Mouse (Mus musculus): ENCODE measurements around the gene Isx. TPM values are rescaled to one million over a fixed set of nuclear protein-coding genes. Genes with fewer than 3 reads are reported as not detected.

The Isx gene
- polyA plus RNA-seq, 1 experiment: not detected

- no peak for DNase-seq
- H3K4me3 ChIP-seq (replicated peaks; ENCODE audit: extremely low read depth, low read depth, low read length): no peak overlapping the region
- 74% methylated on average over 5 of the region's 5 CpGs for WGBS
- no peaks in the 10 kb centered on the region for H3K4me1 ChIP-seq (ENCODE audit: control insufficient read depth, insufficient read depth, low read length)
- TF ChIP-seq POLR2A (IDR thresholded peaks at IDR 0.05; ENCODE audit: borderline replicate concordance, extremely low read depth, low read depth, low read length) (no peak), CTCF (IDR thresholded peaks at IDR 0.05; ENCODE audit: insufficient read depth, low read length) (no peak)
These were observed 18.1 kb downstream of the Isx start for GRCm38 (mm10) chr8:74891030-74891429.

GRCm38 (mm10) chr8:74896302-74896701 is 23.3 kb downstream of the Isx start:
- no peak for TF ChIP-seq CTCF (IDR thresholded peaks at IDR 0.05; ENCODE audit: insufficient read depth, low read length)
- no peak for TF ChIP-seq POLR2A (IDR thresholded peaks at IDR 0.05; ENCODE audit: borderline replicate concordance, extremely low read depth, low read depth, low read length)
- Histone ChIP-seq H3K4me3 (replicated peaks; ENCODE audit: extremely low read depth, low read depth, low read length) (no peak overlapping the region), H3K4me1 (ENCODE audit: control insufficient read depth, insufficient read depth, low read length) (no peaks in the 10 kb centered on the region)
- 86% methylated on average over 1 of the region's 1 CpGs for WGBS
- DNase-seq: no peak

- Histone ChIP-seq H3K4me3 (replicated peaks; ENCODE audit: extremely low read depth, low read depth, low read length) (no peak overlapping the region), H3K4me1 (ENCODE audit: control insufficient read depth, insufficient read depth, low read length) (no peaks in the 10 kb centered on the region)
- WGBS: 38% methylated on average over 2 of the region's 2 CpGs
- DNase-seq: no peak
- TF ChIP-seq CTCF (IDR thresholded peaks at IDR 0.05; ENCODE audit: insufficient read depth, low read length) (no peak), POLR2A (IDR thresholded peaks at IDR 0.05; ENCODE audit: borderline replicate concordance, extremely low read depth, low read depth, low read length) (no peak)
These were observed 24.3 kb downstream of the Isx start for GRCm38 (mm10) chr8:74897315-74897714.

GRCm38 (mm10) chr8:74899796-74900195 is 26.8 kb downstream of the Isx start:
- DNase-seq: no peak
- Histone ChIP-seq H3K4me3 (replicated peaks; ENCODE audit: extremely low read depth, low read depth, low read length) (no peak overlapping the region), H3K4me1 (ENCODE audit: control insufficient read depth, insufficient read depth, low read length) (no peaks in the 10 kb centered on the region)
- TF ChIP-seq POLR2A (IDR thresholded peaks at IDR 0.05; ENCODE audit: borderline replicate concordance, extremely low read depth, low read depth, low read length) (no peak), CTCF (IDR thresholded peaks at IDR 0.05; ENCODE audit: insufficient read depth, low read length) (no peak)
- WGBS: 46% methylated on average over 3 of the region's 3 CpGs

- TF ChIP-seq POLR2A (IDR thresholded peaks at IDR 0.05; ENCODE audit: borderline replicate concordance, extremely low read depth, low read depth, low read length) (no peak), CTCF (IDR thresholded peaks at IDR 0.05; ENCODE audit: insufficient read depth, low read length) (no peak)
- Histone ChIP-seq H3K4me3 (replicated peaks; ENCODE audit: extremely low read depth, low read depth, low read length) (no peak overlapping the region), H3K4me1 (ENCODE audit: control insufficient read depth, insufficient read depth, low read length) (no peaks in the 10 kb centered on the region)
- WGBS: 79% methylated on average over 1 of the region's 1 CpGs
- DNase-seq: no peak
These were observed 28.8 kb downstream of the Isx start for GRCm38 (mm10) chr8:74901765-74902164.

GRCm38 (mm10) chr8:74903054-74903842 is 30.3 kb downstream of the Isx start:
- DNase-seq: no peak
- WGBS: 48% methylated on average over 6 of the region's 6 CpGs
- TF ChIP-seq CTCF (IDR thresholded peaks at IDR 0.05; ENCODE audit: insufficient read depth, low read length): no peak
- Histone ChIP-seq H3K4me3 (replicated peaks; ENCODE audit: extremely low read depth, low read depth, low read length) (no peak overlapping the region), H3K4me1 (ENCODE audit: control insufficient read depth, insufficient read depth, low read length) (no peaks in the 10 kb centered on the region)

- Histone ChIP-seq H3K4me3 (replicated peaks; ENCODE audit: extremely low read depth, low read depth, low read length) (no peak overlapping the region), H3K4me1 (ENCODE audit: control insufficient read depth, insufficient read depth, low read length) (no peaks in the 10 kb centered on the region)
- DNase-seq: no peak
- WGBS: 59% methylated on average over 1 of the region's 1 CpGs
- TF ChIP-seq CTCF (IDR thresholded peaks at IDR 0.05; ENCODE audit: insufficient read depth, low read length) (no peak), POLR2A (IDR thresholded peaks at IDR 0.05; ENCODE audit: borderline replicate concordance, extremely low read depth, low read depth, low read length) (no peak)
These were observed 33.4 kb downstream of the Isx start for GRCm38 (mm10) chr8:74906333-74906732.

- H3K4me1 ChIP-seq (ENCODE audit: control insufficient read depth, insufficient read depth, low read length): no peaks in the 10 kb centered on the region
- TF ChIP-seq CTCF (IDR thresholded peaks at IDR 0.05; ENCODE audit: insufficient read depth, low read length) (no peak), POLR2A (IDR thresholded peaks at IDR 0.05; ENCODE audit: borderline replicate concordance, extremely low read depth, low read depth, low read length) (no peak)
- no peak for DNase-seq
- WGBS: 71% methylated on average over 1 of the region's 1 CpGs
- H3K4me3 ChIP-seq (replicated peaks; ENCODE audit: extremely low read depth, low read depth, low read length): no peak overlapping the region
These were observed 37.7 kb downstream of the Isx start for GRCm38 (mm10) chr8:74910708-74911107.

- Histone ChIP-seq H3K4me1 (ENCODE audit: control insufficient read depth, insufficient read depth, low read length) (no peaks in the 10 kb centered on the region), H3K4me3 (replicated peaks; ENCODE audit: extremely low read depth, low read depth, low read length) (no peak overlapping the region)
- DNase-seq: no peak
- TF ChIP-seq POLR2A (IDR thresholded peaks at IDR 0.05; ENCODE audit: borderline replicate concordance, extremely low read depth, low read depth, low read length): no peak
- no peak for TF ChIP-seq CTCF (IDR thresholded peaks at IDR 0.05; ENCODE audit: insufficient read depth, low read length)
- WGBS: 64% methylated on average over 8 of the region's 8 CpGs
These were observed 47.9 kb downstream of the Isx start for GRCm38 (mm10) chr8:74920691-74921421.
